8 mouse cellular contexts compared by ENCODE assay signal in the genomic region with DNA sequence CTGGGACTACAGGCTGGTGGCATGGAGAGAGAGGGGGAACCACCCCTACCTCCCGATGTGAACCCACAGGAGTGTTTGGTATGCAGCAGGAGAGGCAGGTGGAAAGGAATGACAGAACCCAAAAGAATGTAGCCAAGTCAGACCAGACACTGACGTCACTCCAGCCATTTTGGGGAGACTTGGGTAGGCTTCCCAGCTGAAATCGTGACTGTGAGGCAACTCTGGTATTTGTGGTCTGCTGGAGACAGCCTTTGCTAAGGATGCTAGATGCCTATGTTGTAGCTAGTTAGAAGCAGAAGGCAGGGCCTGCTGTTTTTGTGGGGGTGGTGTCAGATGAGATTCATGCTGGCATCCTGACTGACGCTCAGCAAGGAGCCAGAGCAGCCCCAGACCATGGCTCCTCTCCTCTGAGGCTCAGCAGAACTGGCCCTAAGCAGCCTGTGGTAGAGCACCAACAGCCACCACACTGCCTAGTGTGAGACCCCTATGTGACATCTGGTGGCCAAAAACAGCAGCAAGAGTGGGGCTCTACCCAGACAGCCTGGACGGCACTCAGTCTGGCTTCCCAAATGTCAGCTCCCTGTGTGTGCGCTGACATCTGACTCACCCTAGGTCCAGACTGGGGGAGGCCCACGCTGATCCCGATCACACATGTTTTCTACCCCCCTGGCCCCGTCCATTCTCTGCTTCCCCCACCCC. TPM values are rescaled to one million over a fixed set of nuclear protein-coding genes. Genes with fewer than 3 reads are reported as not detected.
DNase-seq lines count a peak whose midpoint lies in the region; ATAC-seq and TF ChIP-seq lines count a peak whose summit lies in the region.

No protein-coding gene starts in this region.

- no peaks in the 10 kb centered on the region for H3K79me2 ChIP-seq in myocyte (ENCODE audit: control insufficient read depth, insufficient read depth)

- H3K4me1 ChIP-seq in forebrain, embryonic 16.5 days (replicated peaks; ENCODE audit: control insufficient read depth, insufficient read depth, low read length) = peaks cover 42% of the 10 kb centered on the region

- H3K36me3 ChIP-seq in forebrain, embryonic 16.5 days (ENCODE audit: control insufficient read depth, insufficient read depth) = no peaks in the 10 kb centered on the region
- no peaks in the 10 kb centered on the region for H3K36me3 ChIP-seq in myocyte (ENCODE audit: control insufficient read depth, insufficient read depth)

- H3K9me3 ChIP-seq in forebrain, embryonic 16.5 days (ENCODE audit: control insufficient read depth, low read length) = no peaks in the 10 kb centered on the region

- no peak overlapping the region for H3K4me3 ChIP-seq in forebrain, embryonic 16.5 days (replicated peaks; ENCODE audit: low read length)
- no peak overlapping the region for H3K4me3 ChIP-seq in myocyte

- 57% methylated on average over 9 of the region's 9 CpGs for WGBS in forebrain, embryonic 16.5 days

- H3ac ChIP-seq in myocyte (ENCODE audit: control insufficient read depth, insufficient read length) = no peak overlapping the region

- H3K27me3 ChIP-seq in forebrain, embryonic 16.5 days (replicated peaks; ENCODE audit: control insufficient read depth, insufficient read depth, low read length) = no peaks in the 10 kb centered on the region
- H3K27me3 ChIP-seq in myocyte (ENCODE audit: control insufficient read depth, insufficient read depth, insufficient read length) = no peaks in the 10 kb centered on the region

- peak overlapping the region; percentile 2; the same call in 1 of the 2 replicates for H3K27ac ChIP-seq in forebrain, embryonic 16.5 days (ENCODE audit: low read length)

- no peak overlapping the region for H3K9ac ChIP-seq in forebrain, embryonic 16.5 days (replicated peaks; ENCODE audit: low read depth, low read length)

- H3K4me2 ChIP-seq in forebrain, embryonic 16.5 days (ENCODE audit: low read length) = no peak overlapping the region
- peak overlapping the region; percentile 61 for H3K4me2 ChIP-seq in myocyte (ENCODE audit: low read depth)

- no peak for TF ChIP-seq POLR2A in myocyte (IDR thresholded peaks at IDR 0.05; ENCODE audit: insufficient read length, low read depth)

- peak; percentile 74 for ATAC-seq in frontal cortex, adult (ENCODE audit: low TSS enrichment)
- peak; percentile 4; the same call in 1 of the 2 replicates for ATAC-seq in forebrain, embryonic 16.5 days

- DNase-seq in frontal cortex, postnatal 25 days (ENCODE audit: low spot score in 2 of 2) = no peak
- DNase-seq in lung, postnatal 10 days = peak; percentile 51
- DNase-seq in lung, postnatal 14 days = no peak
- DNase-seq in ovary, postnatal 10 days (ENCODE audit: low spot score) = no peak
- no peak for DNase-seq in cerebellum, adult 11-12 months

TF ChIP-seq in myocyte, 11 proteins besides CTCF, POLR2A, EP300 and RAD21:
- TF ChIP-seq MYOD1 (IDR thresholded peaks at IDR 0.05; ENCODE audit: control insufficient read depth in 1 of 3, insufficient read length in 2 of 3, low read depth in 2 of 3) = peak in 2 of 3 experiments; percentile 53 to 82
- TF ChIP-seq POLR2AphosphoS2 (IDR thresholded peaks at IDR 0.05; ENCODE audit: insufficient read length, low read depth) = no peak
- TF ChIP-seq CEBPB (IDR thresholded peaks at IDR 0.05; ENCODE audit: insufficient read depth, poor library complexity, severe bottlenecking) = peak; percentile 67
TF ChIP-seq in myocyte: peak in this region for 2.

RNA-seq across cellular contexts. Expression of gene BC034090, which starts 29.0 kb away (rescaled TPM):
- polyA plus RNA-seq in forebrain, embryonic 16.5 days (2015; fragmentation: Nextera tagmentation; extraction: Ambion mirVana) = 2.8 and 3.3 TPM in 2 replicates
- 11.1 TPM for polyA plus RNA-seq in myocyte (2012; fragmentation: generic; extraction: Trizol)

RNA-seq across cellular contexts. Expression of gene Stx6, which starts 56.7 kb away (rescaled TPM):
- polyA plus RNA-seq in forebrain, embryonic 16.5 days (2015; fragmentation: Nextera tagmentation; extraction: Ambion mirVana) = 121 and 125 TPM in 2 replicates
- 26.0 TPM for polyA plus RNA-seq in myocyte (2012; fragmentation: generic; extraction: Trizol)
